Mouse (Mus musculus) heart, adult 2 months (tissue): ENCODE measurements around the gene Mogat2. TPM values are rescaled to one million over a fixed set of nuclear protein-coding genes. Genes with fewer than 3 reads are reported as not detected.

Source experiments
- DNase-seq, 2 experiments: peaks; one replicate each; pipeline ENCODE4 v3.0.0; 2021
- H3K27ac ChIP-seq: fragments of 200-600 bp; 2 replicates; pipeline ENCODE4 v1.8.1; 2022
- H3K27me3 ChIP-seq: fragments of 200-500 bp; 2 replicates; pipeline ENCODE4 v1.6.1; 2012; ENCODE audit warnings: mild to moderate bottlenecking, low read length, inconsistent platforms, mixed read lengths; ENCODE audit not compliant: control insufficient read depth, insufficient read depth
- H3K36me3 ChIP-seq: fragments of 200-500 bp; 2 replicates; pipeline ENCODE4 v1.6.1; 2012; ENCODE audit warnings: low read length, inconsistent platforms; ENCODE audit not compliant: control insufficient read depth, insufficient read depth
- H3K4me1 ChIP-seq: fragments of 200-500 bp; 2 replicates; pipeline ENCODE4 v1.6.1; 2011; ENCODE audit warnings: low read length; ENCODE audit not compliant: control insufficient read depth, insufficient read depth
- H3K4me3 ChIP-seq: fragments of 200-600 bp; 2 replicates; pipeline ENCODE4 v1.8.1; 2022
- H3K79me2 ChIP-seq: fragments of 200-500 bp; replicated peaks from 2 replicates; pipeline ENCODE4 v1.6.1; 2012; ENCODE audit warnings: mild to moderate bottlenecking, inconsistent platforms, low read length, moderate library complexity, mixed read lengths; ENCODE audit not compliant: control insufficient read depth, insufficient read depth
- H3K9ac ChIP-seq: fragments of 200-500 bp; 2 replicates; pipeline ENCODE4 v1.6.1; 2012; ENCODE audit warnings: low read depth, mild to moderate bottlenecking, control low read depth, inconsistent platforms, low read length, mixed read lengths
- CTCF ChIP-seq: fragments of 200-600 bp; IDR thresholded peaks from 2 replicates; pipeline ENCODE4 v1.8.1; 2022; ENCODE audit warnings: antibody characterized with exemption, mild to moderate bottlenecking, moderate library complexity
- EP300 ChIP-seq: fragments of 200-500 bp; IDR thresholded peaks from 2 replicates; pipeline ENCODE4 v1.6.1; 2011; ENCODE audit warnings: low read depth, low read length, control low read depth; ENCODE audit not compliant: insufficient read depth
- POLR2A ChIP-seq: fragments of 200-500 bp; IDR thresholded peaks from 2 replicates; pipeline ENCODE4 v1.6.1; 2011; ENCODE audit warnings: mild to moderate bottlenecking, low read depth, low read length, control low read depth; ENCODE audit not compliant: insufficient read depth
- WGBS: fragments of 180-500 bp; shearing (Covaris S2); methylation state at CpG from one replicate; pipeline ENCODE4 v1.1.7; 2018; 5-methylcytosine and 5-hydroxymethylcytosine counted together
- intact Hi-C: fragments of 180-260 bp; cut with DNase I; formaldehyde crosslinking; loops from one replicate; pipeline ENCODE4 v1.15.1; 2025
- polyA plus RNA-seq: library from polyadenylated mRNA; depleted of rRNA; stranded (reverse); fragments of >200 nt; gene quantifications from 2 replicates; pipeline ENCODE4 v1.2.3, GENCODE M21; 2012
- total RNA-seq, 2 experiments: library from RNA; stranded (reverse); gene quantifications; 2 replicates each; pipeline ENCODE4 v1.2.3; 2021

Mogat2 gene
- total and polyA plus RNA-seq, 3 experiments = 0.47 TPM; not detected in 2

- 30% methylated on average over 9 of the region's 9 CpGs for WGBS
- Histone ChIP-seq H3K4me1 (peaks cover 11% of the 10 kb centered on the region), H3K27me3 (no peaks in the 10 kb centered on the region; the same call in 1 of the 2 replicates), H3K36me3 (0 out of 2 replicates have a peak, but pooled peaks cover 2% of the 10 kb centered on the region), H3K9ac (no peak overlapping the region), H3K4me3 (no peak overlapping the region), H3K79me2 (peaks cover 2% of the 10 kb centered on the region), H3K27ac (peak overlapping the region; percentile 32)
- TF ChIP-seq POLR2A = no peak
- TF ChIP-seq CTCF = no peak
- TF ChIP-seq EP300 = no peak
- intact Hi-C loops = no loop called here
- DNase-seq = no peak
Measured at GRCm38 (mm10) chr7:99271630-99272029, 33.2 kb upstream of the Mogat2 start.

GRCm38 (mm10) chr7:99268951-99269945 is 30.8 kb upstream of the Mogat2 start:
- Histone ChIP-seq H3K79me2 (peaks cover 2% of the 10 kb centered on the region), H3K9ac (peak overlapping the region; percentile 68), H3K27me3 (no peaks in the 10 kb centered on the region; the same call in 1 of the 2 replicates), H3K4me1 (peaks cover 11% of the 10 kb centered on the region), H3K4me3 (peak overlapping the region; percentile 68), H3K36me3 (0 out of 2 replicates have a peak, but pooled peaks cover 2% of the 10 kb centered on the region), H3K27ac (peak overlapping the region; percentile 21)
- 10% methylated on average over 42 of the region's 42 CpGs for WGBS
- TF ChIP-seq CTCF = no peak
- no peak for TF ChIP-seq POLR2A
- TF ChIP-seq EP300 = no peak
- DNase-seq = peak; percentile 22 to 41
- intact Hi-C loops = no loop called here

GRCm38 (mm10) chr7:99268506-99268900 is 30.1 kb upstream of the Mogat2 start:
- 0 out of 2 replicates have a peak, but pooled peaks cover 2% of the 10 kb centered on the region for H3K36me3 ChIP-seq
- H3K79me2 ChIP-seq = peaks cover 2% of the 10 kb centered on the region
- no peak for TF ChIP-seq EP300
- TF ChIP-seq POLR2A = no peak
- no peak for TF ChIP-seq CTCF
- WGBS = under 1% methylated on average over 29 of the region's 29 CpGs
- no peaks in the 10 kb centered on the region; the same call in 1 of the 2 replicates for H3K27me3 ChIP-seq
- intact Hi-C loops = no loop called here
- H3K4me1 ChIP-seq = peaks cover 11% of the 10 kb centered on the region
- DNase-seq = no peak
- H3K4me3 ChIP-seq = peak overlapping the region; percentile 68
- H3K9ac ChIP-seq = peak overlapping the region; percentile 68
- peak overlapping the region; percentile 36; the same call in 1 of the 2 replicates for H3K27ac ChIP-seq

GRCm38 (mm10) chr7:99267897-99268505 is 29.6 kb upstream of the Mogat2 start:
- peak overlapping the region; percentile 68 for H3K9ac ChIP-seq
- peak overlapping the region; percentile 68 for H3K4me3 ChIP-seq
- peaks cover 11% of the 10 kb centered on the region for H3K4me1 ChIP-seq
- intact Hi-C loops = no loop called here
- no peaks in the 10 kb centered on the region; the same call in 1 of the 2 replicates for H3K27me3 ChIP-seq
- peaks cover 2% of the 10 kb centered on the region for H3K79me2 ChIP-seq
- DNase-seq = peak; percentile 74 to 78
- TF ChIP-seq EP300 = no peak
- no peak for TF ChIP-seq POLR2A
- no peak for TF ChIP-seq CTCF
- WGBS = under 1% methylated on average over 59 of the region's 59 CpGs
- H3K27ac ChIP-seq = peak overlapping the region; percentile 36; the same call in 1 of the 2 replicates
- H3K36me3 ChIP-seq = 0 out of 2 replicates have a peak, but pooled peaks cover 2% of the 10 kb centered on the region

GRCm38 (mm10) chr7:99267251-99267896 is 29.0 kb upstream of the Mogat2 start, which contains the start of gene Map6:
Gene Map6, plus strand, starts transcription at chr7:99267447.
- WGBS = 6% methylated on average over 34 of the region's 34 CpGs
- H3K4me1 ChIP-seq = peaks cover 11% of the 10 kb centered on the region
- peak within 1 kb of the TSS; percentile 36; the same call in 1 of the 2 replicates for H3K27ac ChIP-seq
- no peaks in the 10 kb centered on the region; the same call in 1 of the 2 replicates for H3K79me2 ChIP-seq
- DNase-seq = no peak
- TF ChIP-seq EP300 (no peak), CTCF (no peak), POLR2A (no peak)
- H3K27me3 ChIP-seq = no peaks in the 10 kb centered on the region; the same call in 1 of the 2 replicates
- H3K36me3 ChIP-seq = 0 out of 2 replicates have a peak, but pooled peaks cover 2% of the 10 kb centered on the region
- H3K4me3 ChIP-seq = peak within 1 kb of the TSS; percentile 68
- H3K9ac ChIP-seq = peak within 1 kb of the TSS; percentile 68
- intact Hi-C loops = no loop called here
